Mouse (Mus musculus) stomach, embryonic 14.5 days (tissue): ENCODE results near the gene Fbrsl1. TPM values are rescaled to one million over a fixed set of nuclear protein-coding genes. Genes with fewer than 3 reads are reported as not detected.
"Not testable (repeated sequence)": the region's sequence is repeated elsewhere in the genome, so short reads cannot be mapped to it uniquely, and the experiment has no call there.

ENCODE experiments used
- ATAC-seq: fragments of 200-750 bp; cut with Nextera tagmentation; 2 replicates; pipeline ENCODE4 v1.8.0; 2017; ENCODE audit warnings: low read depth, moderate TSS enrichment; ENCODE audit not compliant: insufficient number of reproducible peaks, insufficient read depth, low FRiP score
- H3K27ac ChIP-seq: fragments of 300-500 bp; sonication (generic); 2 replicates; pipeline ENCODE4 v1.5.1; 2014; ENCODE audit warnings: mild to moderate bottlenecking, low read length, moderate library complexity, mixed read lengths
- H3K27me3 ChIP-seq: fragments of 300-500 bp; sonication (generic); 2 replicates; pipeline ENCODE4 v1.6.1; 2014; ENCODE audit warnings: low read length, control low read depth, mixed read lengths; ENCODE audit not compliant: control insufficient read depth, insufficient read depth
- H3K36me3 ChIP-seq: fragments of 300-500 bp; sonication (generic); 2 replicates; pipeline ENCODE4 v1.6.1; 2014; ENCODE audit warnings: mild to moderate bottlenecking, control low read depth, low read length, moderate library complexity, mixed read lengths; ENCODE audit not compliant: control insufficient read depth, insufficient read depth
- H3K4me1 ChIP-seq: fragments of 300-500 bp; sonication (generic); 2 replicates; pipeline ENCODE4 v1.6.1; 2014; ENCODE audit warnings: low read length, control low read depth, mixed read lengths; ENCODE audit not compliant: control insufficient read depth, insufficient read depth
- H3K4me2 ChIP-seq: fragments of 300-500 bp; sonication (generic); replicated peaks from 2 replicates; pipeline ENCODE4 v1.6.1; 2014; ENCODE audit warnings: low read depth, low read length, control low read depth
- H3K4me3 ChIP-seq: fragments of 300-500 bp; sonication (generic); 2 replicates; pipeline ENCODE4 v1.5.1; 2014; ENCODE audit warnings: low read depth, low read length, control low read depth
- H3K9ac ChIP-seq: fragments of 300-500 bp; sonication (generic); replicated peaks from 2 replicates; pipeline ENCODE4 v1.6.1; 2014; ENCODE audit warnings: low read depth, mild to moderate bottlenecking, control low read depth, low read length, moderate library complexity, mixed read lengths
- H3K9me3 ChIP-seq: fragments of 300-500 bp; sonication (generic); 2 replicates; pipeline ENCODE4 v1.6.1; 2016; ENCODE audit warnings: low read depth, low read length, control low read depth; ENCODE audit not compliant: control insufficient read depth
- WGBS: fragments of 180-500 bp; shearing (Covaris S2); extraction: QIAGEN DNeasy Blood & Tissue Kit; methylation state at CpG from one replicate; pipeline ENCODE4 v1.1.7; 2014; 5-methylcytosine and 5-hydroxymethylcytosine counted together
- polyA plus RNA-seq: library from polyadenylated mRNA; unstranded; fragments of >200 nt; fragmentation: Nextera tagmentation; extraction: Ambion mirVana; gene quantifications from 2 replicates; pipeline ENCODE4 v1.2.1, GENCODE M21; 2014

Gene Fbrsl1
- polyA plus RNA-seq, 1 experiment from 2014 or later, result 9.8 TPM

GRCm38 (mm10) chr5:110444509-110444908 is 3.8 kb downstream of the Fbrsl1 start:
- no peaks in the 10 kb centered on the region for H3K27me3 ChIP-seq
- no peak overlapping the region for H3K9ac ChIP-seq
- no peak overlapping the region for H3K4me2 ChIP-seq
- H3K9me3 ChIP-seq, result no peaks in the 10 kb centered on the region
- 84% methylated on average over 2 of the region's 2 CpGs for WGBS
- no peaks in the 10 kb centered on the region for H3K36me3 ChIP-seq
- no peak overlapping the region for H3K4me3 ChIP-seq
- H3K27ac ChIP-seq, result no peak overlapping the region
- H3K4me1 ChIP-seq, result peaks cover 23% of the 10 kb centered on the region
- no peak for ATAC-seq

GRCm38 (mm10) chr5:110442966-110443590 is 5.2 kb downstream of the Fbrsl1 start:
- WGBS, result 93% methylated on average over 3 of the region's 3 CpGs
- Histone ChIP-seq H3K4me1 (peaks cover 25% of the 10 kb centered on the region), H3K4me2 (no peak overlapping the region), H3K36me3 (no peaks in the 10 kb centered on the region), H3K4me3 (no peak overlapping the region), H3K9me3 (no peaks in the 10 kb centered on the region), H3K9ac (no peak overlapping the region), H3K27me3 (no peaks in the 10 kb centered on the region), H3K27ac (no peak overlapping the region)
- ATAC-seq, result no peak

- WGBS, result 84% methylated on average over 3 of the region's 3 CpGs
- no peak overlapping the region for H3K4me3 ChIP-seq
- no peaks in the 10 kb centered on the region for H3K9me3 ChIP-seq
- no peak overlapping the region for H3K4me2 ChIP-seq
- no peaks in the 10 kb centered on the region for H3K27me3 ChIP-seq
- H3K4me1 ChIP-seq, result 0 out of 2 replicates have a peak, but pooled peaks cover 7% of the 10 kb centered on the region
- H3K36me3 ChIP-seq, result no peaks in the 10 kb centered on the region
- ATAC-seq, result no peak
- H3K27ac ChIP-seq, result no peak overlapping the region
- no peak overlapping the region for H3K9ac ChIP-seq
These were observed 8.6 kb downstream of the Fbrsl1 start for GRCm38 (mm10) chr5:110439565-110440310.

GRCm38 (mm10) chr5:110438591-110438990 is 9.7 kb downstream of the Fbrsl1 start:
- no peak for ATAC-seq
- no peak overlapping the region for H3K4me2 ChIP-seq
- H3K27me3 ChIP-seq, result no peaks in the 10 kb centered on the region
- H3K36me3 ChIP-seq, result no peaks in the 10 kb centered on the region
- WGBS, result 80% methylated on average over 3 of the region's 3 CpGs
- no peak overlapping the region for H3K4me3 ChIP-seq
- no peak overlapping the region for H3K27ac ChIP-seq
- H3K9ac ChIP-seq, result no peak overlapping the region
- 0 out of 2 replicates have a peak, but pooled peaks cover 7% of the 10 kb centered on the region for H3K4me1 ChIP-seq
- no peaks in the 10 kb centered on the region for H3K9me3 ChIP-seq

GRCm38 (mm10) chr5:110437632-110438261 is 10.6 kb downstream of the Fbrsl1 start:
- H3K27ac ChIP-seq, result no peak overlapping the region
- 56% methylated on average over 6 of the region's 6 CpGs for WGBS
- no peak for ATAC-seq
- H3K4me2 ChIP-seq, result no peak overlapping the region
- no peak overlapping the region for H3K4me3 ChIP-seq
- no peaks in the 10 kb centered on the region for H3K9me3 ChIP-seq
- no peaks in the 10 kb centered on the region for H3K27me3 ChIP-seq
- H3K36me3 ChIP-seq, result no peaks in the 10 kb centered on the region
- H3K4me1 ChIP-seq, result 0 out of 2 replicates have a peak, but pooled peaks cover 7% of the 10 kb centered on the region
- H3K9ac ChIP-seq, result no peak overlapping the region

GRCm38 (mm10) chr5:110436166-110436565 is 12.1 kb downstream of the Fbrsl1 start:
- not testable (repeated sequence) for H3K9ac ChIP-seq, H3K4me3 ChIP-seq, H3K4me1 ChIP-seq, H3K4me2 ChIP-seq, ATAC-seq, H3K27me3 ChIP-seq, H3K27ac ChIP-seq, H3K9me3 ChIP-seq
- H3K36me3 ChIP-seq, result peaks cover 12% of the 10 kb centered on the region
- 64% methylated on average over 5 of the region's 5 CpGs for WGBS

- Histone ChIP-seq H3K4me3 (no peak overlapping the region), H3K4me1 (0 out of 2 replicates have a peak, but pooled peaks cover 5% of the 10 kb centered on the region), H3K9ac (no peak overlapping the region), H3K9me3 (no peaks in the 10 kb centered on the region), H3K36me3 (peaks cover 14% of the 10 kb centered on the region), H3K27me3 (no peaks in the 10 kb centered on the region), H3K4me2 (no peak overlapping the region), H3K27ac (no peak overlapping the region)
- no peak for ATAC-seq
These were observed 13.5 kb downstream of the Fbrsl1 start for GRCm38 (mm10) chr5:110434816-110435215.

GRCm38 (mm10) chr5:110429045-110429444 is 19.3 kb downstream of the Fbrsl1 start:
- ATAC-seq, result peak; percentile 77; the same call in 1 of the 2 replicates
- Histone ChIP-seq H3K36me3 (peaks cover 14% of the 10 kb centered on the region), H3K9ac (no peak overlapping the region), H3K27ac (no peak overlapping the region), H3K9me3 (no peaks in the 10 kb centered on the region), H3K4me3 (no peak overlapping the region), H3K4me1 (no peaks in the 10 kb centered on the region), H3K4me2 (no peak overlapping the region), H3K27me3 (no peaks in the 10 kb centered on the region)
- WGBS, result 43% methylated on average over 9 of the region's 9 CpGs
